Mouse (Mus musculus) kidney, postnatal 0 days (tissue): ENCODE measurements at regions not wholly inside any gene's neighbourhood (a gene's known extent, or its start where the extent isn't known, plus 50 kb on each side); places are given as distances from the start of the nearest gene placed in this dataset.

Experiments used
- ATAC-seq: fragments of 200-750 bp; cut with Nextera tagmentation; replicated peaks from 2 replicates; pipeline ENCODE4 v1.8.0; 2017; ENCODE audit warnings: low read depth, moderate number of reproducible peaks, moderate TSS enrichment, moderate library complexity; ENCODE audit not compliant: low FRiP score
- DNase-seq: peaks from one replicate; pipeline ENCODE4 v3.0.0-alpha.2; 2016; ENCODE audit warnings: low spot score
- H3K27ac ChIP-seq: fragments of 300-500 bp; sonication (generic); 2 replicates; pipeline ENCODE4 v1.5.1; 2014; ENCODE audit warnings: mild to moderate bottlenecking
- H3K27me3 ChIP-seq: fragments of 300-500 bp; sonication (generic); 2 replicates; pipeline ENCODE4 v1.6.1; 2014; ENCODE audit warnings: low read length, mixed read lengths; ENCODE audit not compliant: insufficient read depth
- H3K36me3 ChIP-seq: fragments of 300-500 bp; sonication (generic); 2 replicates; pipeline ENCODE4 v1.6.1; 2014; ENCODE audit warnings: low read length, mixed read lengths; ENCODE audit not compliant: insufficient read depth
- H3K4me1 ChIP-seq: fragments of 300-500 bp; sonication (generic); replicated peaks from 2 replicates; pipeline ENCODE4 v1.6.1; 2014; ENCODE audit warnings: antibody characterized with exemption, low read length, mixed read lengths; ENCODE audit not compliant: insufficient read depth
- H3K4me2 ChIP-seq: fragments of 300-500 bp; sonication (generic); 2 replicates; pipeline ENCODE4 v1.6.1; 2014; ENCODE audit warnings: mild to moderate bottlenecking, low read length, moderate library complexity, mixed read lengths
- H3K4me3 ChIP-seq: fragments of 300-500 bp; sonication (generic); replicated peaks from 2 replicates; pipeline ENCODE4 v1.5.1; 2014; ENCODE audit warnings: low read depth, low read length
- H3K9ac ChIP-seq: fragments of 300-500 bp; sonication (generic); 2 replicates; pipeline ENCODE4 v1.6.1; 2014; ENCODE audit warnings: low read depth, low read length
- H3K9me3 ChIP-seq: fragments of 300-500 bp; sonication (generic); replicated peaks from 2 replicates; pipeline ENCODE4 v1.6.1; 2016; ENCODE audit warnings: low read length, inconsistent platforms, mixed read lengths
- CTCF ChIP-seq: IDR thresholded peaks from 2 replicates; pipeline ENCODE4 v1.5.1; 2016; ENCODE audit warnings: antibody characterized with exemption, low read depth, mild to moderate bottlenecking, moderate library complexity
- WGBS: fragments of 180-500 bp; shearing (Covaris S2); extraction: QIAGEN DNeasy Blood & Tissue Kit; methylation state at CpG from one replicate; pipeline ENCODE4 v1.1.7; 2014; 5-methylcytosine and 5-hydroxymethylcytosine counted together

DNA sequence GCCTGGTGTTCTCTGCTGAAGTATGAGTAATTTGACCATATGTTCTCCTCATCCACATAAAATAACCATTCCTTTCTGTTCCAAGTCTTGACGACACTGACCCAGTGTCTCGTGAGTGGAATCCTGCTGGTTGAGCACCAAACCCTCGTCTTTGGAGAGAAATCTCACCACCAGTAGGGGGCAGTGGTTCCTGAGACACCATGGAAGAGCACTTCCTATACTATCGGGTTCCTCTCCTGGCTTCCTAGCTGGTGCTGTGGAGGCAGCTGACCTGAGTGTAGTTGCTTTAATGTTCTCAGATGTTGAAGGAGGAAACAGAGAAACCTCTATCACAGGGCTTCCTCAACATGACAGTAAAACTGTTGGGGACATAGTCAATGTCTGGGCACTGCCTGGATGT, 216.4 kb downstream of the Prdm2 start:
- no peak for ATAC-seq
- Histone ChIP-seq H3K4me1 (no peaks in the 10 kb centered on the region), H3K36me3 (no peaks in the 10 kb centered on the region), H3K9me3 (no peaks in the 10 kb centered on the region), H3K4me3 (no peak overlapping the region), H3K9ac (no peak overlapping the region), H3K4me2 (no peak overlapping the region), H3K27me3 (no peaks in the 10 kb centered on the region), H3K27ac (no peak overlapping the region)
- DNase-seq: no peak
- TF ChIP-seq CTCF: no peak
- 69% methylated on average over 4 of the region's 4 CpGs for WGBS

DNA sequence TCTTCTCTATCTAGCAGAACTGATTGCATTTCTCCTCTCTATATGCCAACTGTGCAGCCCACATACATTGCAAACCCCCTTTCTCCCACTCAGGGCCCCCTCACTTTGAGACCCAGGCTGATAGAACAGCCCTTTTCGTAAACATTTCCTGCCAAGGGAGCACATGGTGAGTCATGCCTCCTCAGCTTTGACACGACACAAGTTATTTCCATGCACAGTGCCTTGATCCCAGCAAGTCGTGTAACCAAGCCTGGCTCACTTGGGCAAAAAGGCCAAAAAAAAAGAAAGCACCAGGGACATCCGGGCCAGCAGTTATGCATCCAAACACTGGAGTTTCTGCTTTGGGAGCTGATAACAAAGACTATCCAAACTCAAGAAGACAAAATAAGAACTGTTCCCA, 221.4 kb downstream of the Prdm2 start:
- no peak overlapping the region for H3K9ac ChIP-seq
- no peaks in the 10 kb centered on the region for H3K27me3 ChIP-seq
- H3K4me3 ChIP-seq: no peak overlapping the region
- no peaks in the 10 kb centered on the region for H3K9me3 ChIP-seq
- 53% methylated on average over 4 of the region's 4 CpGs for WGBS
- no peaks in the 10 kb centered on the region for H3K4me1 ChIP-seq
- H3K36me3 ChIP-seq: no peaks in the 10 kb centered on the region
- TF ChIP-seq CTCF: no peak
- no peak for DNase-seq
- no peak for ATAC-seq
- no peak overlapping the region for H3K4me2 ChIP-seq
- no peak overlapping the region for H3K27ac ChIP-seq

- 4% methylated on average over 8 of the region's 8 CpGs for WGBS
- 0 out of 2 replicates have a peak overlapping the region, but pooled peaks have one; percentile 19 for H3K4me2 ChIP-seq
- no peak for ATAC-seq
Observed at GRCm38 (mm10) chr4:142989175-142989574, 223.6 kb downstream of the Prdm2 start.

DNA sequence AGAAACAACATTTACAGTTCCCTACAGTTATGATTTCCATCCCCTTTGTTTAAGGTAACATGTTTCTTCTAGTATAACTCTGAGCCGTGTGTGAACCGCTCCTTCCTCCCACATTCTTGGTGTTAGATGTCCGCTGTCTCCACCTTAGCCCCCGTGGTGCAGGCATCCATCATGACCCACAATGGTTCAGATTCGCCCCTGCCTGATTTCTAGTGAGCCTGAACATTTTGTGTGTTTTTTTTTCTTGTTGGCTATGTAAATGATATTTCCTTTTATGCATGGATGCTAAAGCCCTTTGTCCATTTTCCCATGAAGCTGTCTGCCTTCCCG, 229.5 kb downstream of the Prdm2 start:
- Histone ChIP-seq H3K9ac (no peak overlapping the region), H3K4me1 (no peaks in the 10 kb centered on the region), H3K27me3 (no peaks in the 10 kb centered on the region), H3K27ac (no peak overlapping the region), H3K4me2 (no peak overlapping the region), H3K36me3 (no peaks in the 10 kb centered on the region), H3K4me3 (no peak overlapping the region), H3K9me3 (no peaks in the 10 kb centered on the region)
- WGBS: 17% methylated on average over 6 of the region's 6 CpGs
- DNase-seq (no peak), ATAC-seq (no peak)
- no peak for TF ChIP-seq CTCF

More at GRCm38 (mm10) chr4:142989175-142989574, 223.6 kb downstream of the Prdm2 start:
- Histone ChIP-seq H3K9me3 (no peaks in the 10 kb centered on the region), H3K27me3 (no peaks in the 10 kb centered on the region), H3K9ac (no peak overlapping the region), H3K36me3 (no peaks in the 10 kb centered on the region), H3K4me1 (no peaks in the 10 kb centered on the region), H3K4me3 (no peak overlapping the region), H3K27ac (no peak overlapping the region)
- peak; percentile 45 for TF ChIP-seq CTCF
- peak; percentile 58 for DNase-seq

- no peaks in the 10 kb centered on the region for H3K9me3 ChIP-seq
- no peak overlapping the region for H3K4me3 ChIP-seq
- 46% methylated on average over 8 of the region's 8 CpGs for WGBS
- no peak for TF ChIP-seq CTCF
- H3K9ac ChIP-seq: no peak overlapping the region
- no peak for DNase-seq
- H3K4me2 ChIP-seq: no peak overlapping the region
- H3K4me1 ChIP-seq: no peaks in the 10 kb centered on the region
- no peaks in the 10 kb centered on the region for H3K36me3 ChIP-seq
- ATAC-seq: no peak
- no peaks in the 10 kb centered on the region for H3K27me3 ChIP-seq
- H3K27ac ChIP-seq: no peak overlapping the region
Observed at GRCm38 (mm10) chr4:142982585-142983294, 230.1 kb downstream of the Prdm2 start.

- no peaks in the 10 kb centered on the region for H3K9me3 ChIP-seq
- WGBS: 80% methylated on average over 11 of the region's 11 CpGs
- no peaks in the 10 kb centered on the region for H3K27me3 ChIP-seq
- H3K4me2 ChIP-seq: no peak overlapping the region
- H3K27ac ChIP-seq: no peak overlapping the region
- no peak for ATAC-seq
- H3K4me1 ChIP-seq: no peaks in the 10 kb centered on the region
- TF ChIP-seq CTCF: no peak
- no peak for DNase-seq
- no peak overlapping the region for H3K4me3 ChIP-seq
- H3K9ac ChIP-seq: no peak overlapping the region
- H3K36me3 ChIP-seq: no peaks in the 10 kb centered on the region
Observed at GRCm38 (mm10) chr4:142975620-142976019, 237.2 kb downstream of the Prdm2 start.

DNA sequence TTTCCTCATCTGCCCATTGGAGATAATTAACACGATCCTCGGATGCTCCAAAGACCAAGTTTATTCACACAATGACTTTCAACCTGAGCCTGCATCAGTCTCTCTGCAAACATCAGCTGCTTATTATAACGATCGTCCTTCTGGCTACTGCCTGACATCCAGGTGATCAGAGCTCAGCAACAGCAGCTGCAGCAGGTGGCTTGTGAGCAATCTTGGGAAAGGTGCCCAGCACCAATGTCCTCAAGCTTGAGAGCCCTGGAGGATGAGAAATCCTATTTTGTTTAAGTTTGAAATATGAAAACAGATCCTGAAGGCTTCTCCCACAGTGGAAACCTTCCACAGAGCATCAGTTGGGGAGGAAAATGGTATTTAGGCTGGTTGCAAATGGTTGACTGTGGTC, 242.8 kb downstream of the Prdm2 start:
- H3K9me3 ChIP-seq: no peaks in the 10 kb centered on the region
- H3K27me3 ChIP-seq: no peaks in the 10 kb centered on the region
- no peaks in the 10 kb centered on the region for H3K36me3 ChIP-seq
- H3K4me3 ChIP-seq: no peak overlapping the region
- H3K27ac ChIP-seq: no peak overlapping the region
- H3K4me1 ChIP-seq: no peaks in the 10 kb centered on the region
- H3K9ac ChIP-seq: no peak overlapping the region
- DNase-seq (no peak), ATAC-seq (no peak)
- 81% methylated on average over 4 of the region's 4 CpGs for WGBS
- no peak for TF ChIP-seq CTCF
- H3K4me2 ChIP-seq: no peak overlapping the region
